Mouse (Mus musculus): ENCODE data around the gene Abcc2.

- TF ChIP-seq CTCF (IDR thresholded peaks at IDR 0.05; ENCODE audit: low read depth) (no peak), EP300 (IDR thresholded peaks at IDR 0.05; ENCODE audit: low read depth) (no peak)
These were observed 27.3 kb downstream of the Abcc2 start for GRCm38 (mm10) chr19:43809331-43809730.

Measured in heart, postnatal 0 days (tissue).